Mouse (Mus musculus) urinary bladder, postnatal 14 days (tissue): Measurements from ENCODE around the gene Twnk.

Source experiments
- DNase-seq: peaks from one replicate; pipeline ENCODE4 v3.0.0; 2021; ENCODE audit warnings: low spot score

The Twnk gene

GRCm38 (mm10) chr19:45003740-45004516 lies 1.5 kb upstream of the Twnk start:
- no peak for DNase-seq

- DNase-seq, result peak; percentile 96
These were observed 672 bp downstream of the Twnk start, which contains the start of gene Mrpl43 for GRCm38 (mm10) chr19:45005957-45006712. Gene Mrpl43, minus strand, starts transcription at chr19:45006442.

GRCm38 (mm10) chr19:45007021-45007420 lies 1.6 kb downstream of the Twnk start:
- no peak for DNase-seq

- DNase-seq, result no peak
These were observed 2.1 kb downstream of the Twnk start for GRCm38 (mm10) chr19:45007425-45008191.

- DNase-seq, result no peak
These were observed 5.2 kb downstream of the Twnk start for GRCm38 (mm10) chr19:45010646-45011045.

- no peak for DNase-seq
These were observed 6.8 kb downstream of the Twnk start for GRCm38 (mm10) chr19:45012219-45012618.

- no peak for DNase-seq
These were observed 7.2 kb downstream of the Twnk start for GRCm38 (mm10) chr19:45012636-45013035.

GRCm38 (mm10) chr19:45013581-45014225 lies 8.2 kb downstream of the Twnk start:
- no peak for DNase-seq

GRCm38 (mm10) chr19:45014335-45014971 lies 9.0 kb downstream of the Twnk start, which contains the start of gene Lzts2:
Gene Lzts2, plus strand, starts transcription at chr19:45014414.
- no peak for DNase-seq

GRCm38 (mm10) chr19:45014981-45015402 lies 9.5 kb downstream of the Twnk start:
- DNase-seq, result peak; percentile 70

- peak; percentile 74 for DNase-seq
These were observed 10.2 kb downstream of the Twnk start for GRCm38 (mm10) chr19:45015518-45016281.

- peak; percentile 76 for DNase-seq
These were observed 11.1 kb downstream of the Twnk start for GRCm38 (mm10) chr19:45016341-45017215.

- peak; percentile 86 for DNase-seq
These were observed 11.8 kb downstream of the Twnk start for GRCm38 (mm10) chr19:45017216-45017771.

- DNase-seq, result peak; percentile 89
These were observed 12.4 kb downstream of the Twnk start for GRCm38 (mm10) chr19:45017909-45018308.

GRCm38 (mm10) chr19:45018351-45018831 lies 12.9 kb downstream of the Twnk start:
- no peak for DNase-seq

- DNase-seq, result peak; percentile 69
These were observed 14.9 kb downstream of the Twnk start for GRCm38 (mm10) chr19:45020348-45020747.

GRCm38 (mm10) chr19:45021362-45021761 lies 15.9 kb downstream of the Twnk start:
- no peak for DNase-seq

GRCm38 (mm10) chr19:45023993-45024392 lies 18.5 kb downstream of the Twnk start:
- DNase-seq, result no peak

GRCm38 (mm10) chr19:45024775-45025174 lies 19.3 kb downstream of the Twnk start:
- DNase-seq, result no peak
